In the genomic region with DNA sequence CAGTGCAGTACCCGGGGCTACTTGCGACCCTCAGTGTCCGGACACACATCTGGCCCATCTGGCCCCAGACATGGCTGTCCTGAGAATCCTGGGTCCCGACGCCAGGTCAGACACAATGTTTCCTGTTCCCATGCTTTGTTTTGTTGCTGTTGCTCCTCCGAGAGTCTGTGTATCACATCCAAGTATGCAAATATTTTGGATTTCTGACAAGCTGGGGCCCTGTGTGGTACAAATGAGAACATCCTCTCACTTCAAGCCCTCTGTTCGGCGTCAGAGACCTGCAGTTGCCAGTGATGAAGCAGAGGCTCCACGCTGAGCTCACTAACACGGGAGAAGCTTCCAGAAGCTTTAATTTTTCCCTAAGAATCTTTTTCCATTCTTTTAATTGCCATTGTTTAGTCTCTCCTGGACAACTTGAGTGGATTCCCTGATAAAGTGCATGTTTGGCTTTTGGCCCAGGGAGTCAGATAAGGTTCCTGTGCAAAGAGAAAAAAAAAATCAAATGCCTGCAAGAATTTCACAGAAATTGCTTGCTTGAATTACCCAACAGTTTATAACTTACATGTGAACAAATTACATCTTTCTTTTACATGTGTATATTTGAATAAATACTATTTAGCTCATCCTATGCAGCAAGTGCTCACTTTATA, we compare ENCODE assay signal across 18 mouse cellular contexts.
A peak's percentile ranks its signal among the peaks of the same experiment; 100 is the strongest.
DNase-seq lines count a peak whose midpoint lies in the region; ATAC-seq and TF ChIP-seq lines count a peak whose summit lies in the region.
"Had no signal": no experiment of that assay in that cellular context is flagged by ENCODE, and none has a peak within 500 bp of the region (broad histone marks: within the 10 kb centered on the region; RNA-seq: fewer than 3 reads in every experiment).

No protein-coding gene starts in this region.

- WGBS in heart, embryonic 10.5 days = 41% methylated on average over 10 of the region's 10 CpGs
- WGBS in heart, adult 2 months = 5% methylated on average over 10 of the region's 10 CpGs
- 65% methylated on average over 10 of the region's 10 CpGs for WGBS in midbrain, embryonic 15.5 days
- 76% methylated on average over 10 of the region's 10 CpGs for WGBS in midbrain, embryonic 10.5 days
- 21% methylated on average over 10 of the region's 10 CpGs for WGBS in heart, embryonic 16.5 days

- no peak for TF ChIP-seq POLR2A in heart, adult 2 months (IDR thresholded peaks at IDR 0.05; ENCODE audit: insufficient read depth, low read depth, low read length)

- no peaks in the 10 kb centered on the region for H3K36me3 ChIP-seq in heart, embryonic 10.5 days
- no peaks in the 10 kb centered on the region for H3K36me3 ChIP-seq in heart, adult 2 months (ENCODE audit: control insufficient read depth, insufficient read depth, low read length)
- H3K36me3 ChIP-seq in midbrain, embryonic 15.5 days (replicated peaks) = no peaks in the 10 kb centered on the region
- H3K36me3 ChIP-seq in midbrain, embryonic 10.5 days = no peaks in the 10 kb centered on the region
- H3K36me3 ChIP-seq in heart, embryonic 16.5 days (ENCODE audit: control insufficient read depth, insufficient read depth) = no peaks in the 10 kb centered on the region
- H3K36me3 ChIP-seq: embryonic facial prominence, embryonic 13.5 days; forebrain, embryonic 10.5 days; intestine, embryonic 15.5 days; neural tube, embryonic 12.5 days had no signal

- H3K4me3 ChIP-seq in heart, embryonic 10.5 days = no peak overlapping the region
- H3K4me3 ChIP-seq in heart, adult 2 months = no peak overlapping the region
- H3K4me3 ChIP-seq in midbrain, embryonic 15.5 days = no peak overlapping the region
- no peak overlapping the region for H3K4me3 ChIP-seq in midbrain, embryonic 10.5 days
- no peak overlapping the region; the same call in 1 of the 2 replicates for H3K4me3 ChIP-seq in heart, embryonic 16.5 days (ENCODE audit: low read length)
- H3K4me3 ChIP-seq: embryonic facial prominence, embryonic 13.5 days; forebrain, embryonic 10.5 days; intestine, embryonic 15.5 days; neural tube, embryonic 12.5 days had no signal

- 0 out of 2 replicates have a peak overlapping the region, but pooled peaks have one; percentile 11 for H3K27ac ChIP-seq in heart, embryonic 10.5 days
- no peak overlapping the region for H3K27ac ChIP-seq in heart, adult 2 months
- no peak overlapping the region for H3K27ac ChIP-seq in midbrain, embryonic 15.5 days
- no peak overlapping the region for H3K27ac ChIP-seq in midbrain, embryonic 10.5 days (replicated peaks)
- H3K27ac ChIP-seq in heart, embryonic 16.5 days (ENCODE audit: low read length) = no peak overlapping the region
- H3K27ac ChIP-seq: embryonic facial prominence, embryonic 13.5 days; forebrain, embryonic 10.5 days; intestine, embryonic 15.5 days; neural tube, embryonic 12.5 days had no signal

- no peaks in the 10 kb centered on the region for H3K9me3 ChIP-seq in heart, embryonic 10.5 days
- H3K9me3 ChIP-seq in midbrain, embryonic 15.5 days = no peaks in the 10 kb centered on the region
- H3K9me3 ChIP-seq in midbrain, embryonic 10.5 days (replicated peaks) = no peaks in the 10 kb centered on the region
- no peaks in the 10 kb centered on the region for H3K9me3 ChIP-seq in heart, embryonic 16.5 days (replicated peaks; ENCODE audit: control insufficient read depth, low read length)
- H3K9me3 ChIP-seq: embryonic facial prominence, embryonic 13.5 days; forebrain, embryonic 10.5 days; intestine, embryonic 15.5 days; neural tube, embryonic 12.5 days had no signal

- H3K9ac ChIP-seq in heart, adult 2 months (ENCODE audit: low read depth, low read length) = no peak overlapping the region
- no peak overlapping the region for H3K9ac ChIP-seq in midbrain, embryonic 15.5 days
- H3K9ac ChIP-seq in heart, embryonic 16.5 days (ENCODE audit: low read length) = no peak overlapping the region
- H3K9ac ChIP-seq: embryonic facial prominence, embryonic 13.5 days; intestine, embryonic 15.5 days; liver, postnatal 0 days; neural tube, embryonic 12.5 days had no signal

- H3K4me1 ChIP-seq in heart, embryonic 10.5 days = peaks cover 7% of the 10 kb centered on the region
- H3K4me1 ChIP-seq in heart, adult 2 months (ENCODE audit: control insufficient read depth, insufficient read depth, low read length) = no peaks in the 10 kb centered on the region
- no peaks in the 10 kb centered on the region; the same call in 1 of the 2 replicates for H3K4me1 ChIP-seq in midbrain, embryonic 15.5 days
- H3K4me1 ChIP-seq in midbrain, embryonic 10.5 days = no peaks in the 10 kb centered on the region
- H3K4me1 ChIP-seq in heart, embryonic 16.5 days (ENCODE audit: control insufficient read depth, insufficient read depth, low read length) = peaks cover 7% of the 10 kb centered on the region; the same call in 1 of the 2 replicates
- H3K4me1 ChIP-seq: embryonic facial prominence, embryonic 13.5 days; forebrain, embryonic 10.5 days; intestine, embryonic 15.5 days; neural tube, embryonic 12.5 days had no signal

- H3K4me2 ChIP-seq in midbrain, embryonic 15.5 days = peak overlapping the region; percentile 21; the same call in 1 of the 2 replicates
- H3K4me2 ChIP-seq in heart, embryonic 16.5 days (ENCODE audit: low read depth, low read length) = peak overlapping the region; percentile 39
- H3K4me2 ChIP-seq: embryonic facial prominence, embryonic 13.5 days; intestine, embryonic 15.5 days; midbrain, embryonic 11.5 days; neural tube, embryonic 12.5 days had no signal

- no peak for TF ChIP-seq EP300 in heart, adult 2 months (IDR thresholded peaks at IDR 0.05; ENCODE audit: insufficient read depth, low read depth, low read length)

- peaks cover 8% of the 10 kb centered on the region; the same call in 1 of the 2 replicates for H3K27me3 ChIP-seq in heart, embryonic 10.5 days (ENCODE audit: insufficient read depth, poor library complexity, severe bottlenecking)
- H3K27me3 ChIP-seq in heart, adult 2 months (ENCODE audit: control insufficient read depth, insufficient read depth, low read length) = 0 out of 2 replicates have a peak, but pooled peaks cover 2% of the 10 kb centered on the region
- H3K27me3 ChIP-seq in midbrain, embryonic 15.5 days (replicated peaks) = peaks cover 11% of the 10 kb centered on the region; the same call in 1 of the 2 replicates
- no peaks in the 10 kb centered on the region for H3K27me3 ChIP-seq in midbrain, embryonic 10.5 days (ENCODE audit: low read depth, poor library complexity, severe bottlenecking)
- no peaks in the 10 kb centered on the region for H3K27me3 ChIP-seq in heart, embryonic 16.5 days (ENCODE audit: control insufficient read depth, insufficient read depth, low read length)
- H3K27me3 ChIP-seq: embryonic facial prominence, embryonic 13.5 days; intestine, embryonic 15.5 days had no signal

- no peaks in the 10 kb centered on the region for H3K79me2 ChIP-seq in heart, adult 2 months (replicated peaks; ENCODE audit: control insufficient read depth, insufficient read depth, low read length)

- TF ChIP-seq CTCF in heart, adult 2 months (IDR thresholded peaks at IDR 0.05) = no peak

- intact Hi-C loops in heart, adult 2 months (cut with DNase I) = no loop called here

- no peak for DNase-seq in heart, embryonic 10.5 days (ENCODE audit: low spot score)
- DNase-seq in heart, adult 2 months = no peak
- DNase-seq in midbrain, embryonic 10.5 days (ENCODE audit: low spot score) = no peak
- peak; percentile 17 for DNase-seq in lung, postnatal 14 days
- DNase-seq in spleen, adult 12 weeks (ENCODE audit: low spot score) = no peak
- DNase-seq: cerebellum, adult 11 months; kidney, postnatal 10 days; liver, postnatal 0 days; right cerebral cortex, postnatal 4 days; thymus, adult 2 months had no signal

- ATAC-seq in midbrain, embryonic 15.5 days (replicated peaks) = no peak
- ATAC-seq in heart, embryonic 16.5 days (replicated peaks; ENCODE audit: extremely low read depth, insufficient read depth, low FRiP score) = peak; percentile 32; the same call in 1 of the 2 replicates
- ATAC-seq in megakaryocyte-erythroid progenitor cell, adult 5-6 weeks (replicated peaks; ENCODE audit: low FRiP score, low TSS enrichment, poor library complexity, severe bottlenecking) = no peak
- ATAC-seq: intestine, embryonic 15.5 days; liver, postnatal 0 days had no signal
